Mouse (Mus musculus) erythroid progenitor cell, adult 5-6 weeks (primary cell): Measurements from ENCODE around the gene Szrd1. TPM values are rescaled to one million over a fixed set of nuclear protein-coding genes. Genes with fewer than 3 reads are reported as not detected.

ENCODE experiments used
- ATAC-seq: replicated peaks from 2 replicates; pipeline ENCODE4 v1.8.0; 2016; ENCODE audit warnings: moderate number of reproducible peaks, mild to moderate bottlenecking, moderate TSS enrichment, inconsistent platforms; ENCODE audit not compliant: poor library complexity, low FRiP score, severe bottlenecking
- total RNA-seq, 2 experiments: library from RNA; stranded (forward) in 1 of 2; stranded (reverse) in 1 of 2; fragments of 150-400 nt in 1 of 2; fragments of 186-747, 209-891 nt in 1 of 2; gene quantifications; 2 replicates each; pipeline versions ENCODE4 v1.2.3 to v1.2.4; 2015 to 2017; ENCODE audit warnings: low replicate concordance in 2 of 2

Szrd1 gene
- total RNA-seq (2015; ENCODE audit: low replicate concordance) (13.7 and 19.3 TPM in 2 replicates), total RNA-seq (2017; ENCODE audit: low replicate concordance) (14.8 and 20.2 TPM in 2 replicates)

DNA sequence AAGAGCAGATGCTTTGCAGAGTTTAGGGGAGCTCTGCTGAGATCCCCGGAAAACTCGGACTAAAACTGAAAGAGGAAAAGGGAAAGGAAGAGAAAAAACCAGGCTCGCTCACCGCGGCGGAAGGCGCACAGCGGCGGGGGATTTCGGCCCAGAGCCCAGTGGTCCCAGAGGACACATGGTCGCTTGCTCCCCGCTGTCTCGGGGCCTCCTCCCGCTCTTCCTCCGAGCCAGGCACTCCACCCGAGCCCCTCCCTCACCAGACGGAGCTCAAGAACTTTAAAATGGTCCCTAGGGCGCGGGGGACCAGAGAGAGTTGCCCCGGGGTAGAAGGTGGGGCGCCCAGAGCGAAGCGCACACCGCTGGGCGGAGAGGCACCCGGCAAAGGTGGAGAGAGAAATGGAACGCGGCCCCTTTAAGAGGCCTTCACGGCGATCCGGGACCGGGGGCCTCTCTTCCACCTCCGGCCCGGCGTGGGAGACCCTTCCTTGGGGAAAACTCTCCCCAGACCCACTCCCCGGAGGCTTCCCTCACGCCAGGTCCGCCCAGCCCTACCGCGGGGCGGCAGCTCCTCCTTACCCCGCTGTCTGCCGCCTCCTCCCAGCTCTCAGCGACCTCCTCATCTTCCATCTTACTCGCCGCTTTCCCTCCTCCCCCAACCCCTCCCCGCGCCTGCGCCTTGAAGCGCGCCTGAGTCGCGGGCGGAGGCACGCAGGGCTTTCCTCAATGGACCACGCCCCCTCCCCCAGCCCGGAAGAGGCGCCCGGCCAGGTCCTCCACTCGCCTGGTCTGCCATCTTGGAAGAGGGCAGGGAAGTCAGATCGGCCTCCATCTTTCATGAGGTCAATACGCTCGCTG is at the start of gene Szrd1:
Gene Szrd1 (minus strand): TSS at position 660 of the 855 bp plus-strand sequence.
- ATAC-seq = peak; percentile 95

DNA sequence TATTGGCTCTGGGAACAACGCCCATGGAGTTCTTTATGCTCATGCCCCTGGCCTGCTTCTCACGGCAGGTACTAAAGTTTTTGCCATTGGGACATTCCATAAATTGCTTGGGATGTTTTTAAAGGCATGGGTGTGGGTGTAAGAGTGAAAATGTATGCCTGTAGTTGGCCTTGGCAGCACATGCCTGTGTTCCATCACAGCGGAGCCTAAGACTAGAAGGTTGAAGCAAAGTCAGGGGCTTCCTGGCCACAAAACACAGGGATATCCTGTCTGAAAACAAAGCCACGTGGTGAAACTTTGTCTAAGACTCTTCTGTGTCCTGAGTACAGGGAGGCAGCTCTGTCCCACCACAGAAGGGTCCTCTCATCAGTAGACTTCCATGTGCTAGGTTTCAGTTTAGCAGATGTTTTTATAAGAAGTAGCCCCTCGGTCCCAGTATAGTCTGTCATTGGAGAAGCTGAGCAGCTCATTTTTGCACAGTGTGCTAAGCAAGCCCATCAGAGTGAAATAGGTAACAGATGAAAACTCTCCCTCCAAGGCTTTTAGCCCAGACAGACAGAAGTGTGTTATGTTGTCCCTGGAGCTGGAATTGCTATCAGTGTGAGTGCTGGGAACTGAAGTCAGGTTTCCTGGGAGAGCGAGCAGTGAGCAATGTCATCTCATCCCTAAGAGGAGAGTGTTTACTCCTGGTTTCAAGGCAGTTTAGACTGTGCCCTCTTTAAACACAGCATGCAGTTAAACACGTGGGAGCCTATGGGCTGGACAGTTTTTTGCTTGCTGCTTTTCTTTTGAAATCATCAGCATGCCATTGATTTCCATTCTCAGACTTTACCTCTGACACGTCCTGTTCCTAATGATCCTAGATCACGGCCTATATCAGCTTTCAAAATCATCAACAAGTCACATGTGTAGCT is 47.6 kb upstream of the Szrd1 start:
- ATAC-seq = no peak

DNA sequence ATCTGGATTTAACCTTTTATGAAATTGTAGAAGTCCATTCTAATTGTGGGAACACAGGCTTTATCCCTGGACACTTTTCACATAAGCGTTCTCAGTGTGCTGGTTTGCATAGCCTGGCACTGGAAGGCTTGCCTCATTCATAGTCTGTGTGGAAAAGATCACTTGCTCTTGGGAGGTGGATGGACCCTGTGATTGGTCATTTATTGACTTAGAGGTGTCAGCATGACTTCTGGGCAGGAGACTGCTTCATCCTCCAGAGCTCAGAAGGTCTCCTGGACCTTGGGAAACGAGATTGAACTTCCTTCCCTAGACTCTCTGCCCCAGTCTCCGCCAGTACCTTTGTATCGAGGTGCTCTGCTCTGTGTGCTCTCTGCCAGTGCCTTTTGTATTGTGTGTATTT is 44.9 kb upstream of the Szrd1 start:
- ATAC-seq = no peak

DNA sequence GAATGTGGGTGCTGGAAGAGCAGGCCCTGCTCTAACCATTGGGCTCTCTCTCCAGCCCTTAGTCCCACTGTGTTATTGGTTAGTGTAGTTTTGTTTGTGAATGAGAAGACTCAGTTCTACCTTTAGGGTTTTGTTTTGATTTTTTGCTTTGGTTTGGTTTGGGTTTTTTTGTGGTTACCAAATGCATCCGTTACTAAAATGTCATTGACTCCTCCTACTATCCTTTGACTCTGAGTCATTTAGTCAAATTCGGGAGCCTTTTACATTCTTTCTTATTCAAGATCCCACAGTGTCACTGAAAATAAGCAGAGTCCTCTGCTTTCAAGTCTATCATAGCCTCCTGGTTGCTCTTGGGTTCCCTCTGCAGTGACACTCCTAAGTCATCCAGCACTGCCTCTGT is 44.4 kb upstream of the Szrd1 start:
- ATAC-seq = no peak

DNA sequence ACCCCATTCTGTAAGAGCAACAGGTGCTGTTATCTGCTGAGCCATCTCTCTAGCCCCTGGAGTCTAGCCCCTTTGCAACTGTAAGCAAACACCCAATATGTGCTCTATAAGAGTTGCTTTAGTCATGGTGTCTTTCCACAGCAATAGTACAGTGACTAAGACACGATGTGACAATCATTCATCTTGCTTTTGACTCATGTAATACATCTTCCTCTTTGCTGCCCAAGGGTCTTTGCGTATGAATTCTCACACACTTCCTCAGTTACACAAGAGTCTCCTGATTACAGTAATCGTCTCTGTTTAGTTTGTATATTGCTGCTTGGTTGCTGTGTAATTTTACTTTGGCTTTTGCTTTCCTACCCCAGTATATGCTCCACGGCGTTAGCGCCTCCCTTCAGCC is 42.4 kb upstream of the Szrd1 start:
- ATAC-seq = no peak

DNA sequence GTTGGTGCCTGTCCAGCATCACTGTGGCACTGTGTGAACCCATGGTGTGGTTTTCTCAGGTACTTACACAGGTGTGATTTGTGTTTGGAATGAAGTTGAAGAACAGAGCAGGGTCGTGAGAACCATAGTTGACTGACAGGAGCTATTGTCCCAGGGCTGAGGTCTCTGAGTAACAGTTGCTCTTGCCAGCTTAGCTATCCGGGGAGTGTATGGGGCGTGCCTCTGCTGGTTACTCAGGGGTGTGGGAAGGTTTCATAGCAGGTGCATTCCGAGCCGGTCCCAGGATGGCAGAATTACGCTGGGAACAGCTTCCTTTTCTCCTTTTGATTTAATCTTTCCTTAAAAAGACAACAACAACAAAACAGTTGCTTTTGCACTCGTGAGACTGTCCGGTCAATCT is 41.3 kb upstream of the Szrd1 start:
- ATAC-seq = no peak

DNA sequence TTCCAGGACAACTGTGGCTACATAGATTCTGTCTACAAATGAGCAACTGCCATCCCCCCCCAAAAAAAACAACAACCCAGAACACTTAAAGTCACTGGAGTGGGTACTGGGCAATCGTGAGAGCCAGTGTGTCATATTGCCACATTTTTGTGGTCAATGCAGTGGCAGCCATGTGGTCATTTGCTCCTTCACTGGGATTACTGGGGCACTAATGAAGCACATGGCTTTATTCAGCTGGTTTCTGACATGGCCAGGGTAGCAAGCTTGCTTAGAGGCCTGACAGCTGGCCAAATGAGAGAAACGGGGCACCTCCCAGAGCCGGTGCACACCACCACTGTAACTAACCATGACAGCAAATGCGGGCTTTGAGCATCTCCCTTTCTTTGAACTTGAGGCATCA is 38.9 kb upstream of the Szrd1 start:
- ATAC-seq = no peak

DNA sequence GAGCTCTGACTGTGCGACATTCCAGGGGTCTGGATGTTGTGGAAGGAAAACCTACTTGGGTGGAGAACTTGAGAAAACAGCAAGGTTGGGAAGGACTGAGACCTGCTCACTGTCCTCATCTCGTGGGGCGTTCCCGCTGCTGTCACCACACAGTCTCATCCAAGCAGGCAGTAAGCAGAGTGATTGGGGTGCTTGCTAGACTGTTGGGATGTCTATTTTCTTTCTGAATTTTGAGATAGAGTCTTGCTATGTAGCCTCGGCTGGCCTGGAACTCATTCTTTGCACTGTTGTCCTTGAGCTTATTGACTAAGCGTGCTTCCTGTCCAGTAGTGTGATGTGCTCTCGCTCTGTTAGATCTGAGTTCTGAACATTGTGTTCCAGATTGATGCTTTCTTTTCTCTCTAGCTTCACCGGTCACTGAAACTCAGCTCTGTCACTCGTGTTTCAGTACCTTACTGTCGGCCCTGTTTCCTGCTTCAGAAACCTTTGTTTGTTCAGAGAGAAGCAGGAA is 36.8 kb upstream of the Szrd1 start:
- no peak for ATAC-seq

DNA sequence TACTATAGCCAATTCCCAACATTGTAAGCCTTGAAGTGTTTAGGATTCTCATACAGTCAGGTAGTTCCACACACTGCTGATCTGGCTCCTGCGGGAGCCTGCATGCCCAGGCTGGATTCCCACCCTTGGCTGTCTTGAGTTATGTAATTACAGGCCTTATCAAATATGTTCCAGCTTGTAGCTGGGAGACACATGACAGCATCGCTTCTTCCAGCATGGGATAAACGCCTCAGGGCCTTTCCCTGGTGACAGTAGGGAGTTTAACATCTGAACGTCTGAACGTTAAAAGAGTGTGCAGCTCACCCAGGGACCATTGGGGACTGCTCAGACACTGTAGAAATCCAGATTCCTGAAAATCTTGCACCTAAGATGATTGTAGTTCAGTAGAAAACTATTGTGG is 36.2 kb upstream of the Szrd1 start:
- no peak for ATAC-seq

DNA sequence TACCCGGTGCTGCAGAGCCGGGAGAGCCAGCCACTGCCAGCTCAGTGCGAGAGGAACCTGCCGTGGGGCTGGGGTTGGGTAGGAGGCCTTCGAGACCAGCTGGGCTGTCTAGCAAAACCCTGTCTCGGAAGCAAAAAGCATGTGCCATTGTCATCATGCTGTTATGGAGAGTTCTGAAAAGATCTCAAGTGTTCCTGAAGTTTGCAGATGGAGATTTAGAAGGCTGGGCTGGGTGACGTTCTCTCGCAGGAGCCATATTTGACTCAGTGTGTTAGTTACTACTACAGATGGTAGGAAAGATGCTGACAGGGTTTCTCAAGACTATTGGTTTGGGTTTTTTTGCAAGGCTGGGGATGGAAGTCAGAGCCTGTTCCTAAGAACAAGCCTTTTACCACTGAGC is 32.5 kb upstream of the Szrd1 start:
- no peak for ATAC-seq

DNA sequence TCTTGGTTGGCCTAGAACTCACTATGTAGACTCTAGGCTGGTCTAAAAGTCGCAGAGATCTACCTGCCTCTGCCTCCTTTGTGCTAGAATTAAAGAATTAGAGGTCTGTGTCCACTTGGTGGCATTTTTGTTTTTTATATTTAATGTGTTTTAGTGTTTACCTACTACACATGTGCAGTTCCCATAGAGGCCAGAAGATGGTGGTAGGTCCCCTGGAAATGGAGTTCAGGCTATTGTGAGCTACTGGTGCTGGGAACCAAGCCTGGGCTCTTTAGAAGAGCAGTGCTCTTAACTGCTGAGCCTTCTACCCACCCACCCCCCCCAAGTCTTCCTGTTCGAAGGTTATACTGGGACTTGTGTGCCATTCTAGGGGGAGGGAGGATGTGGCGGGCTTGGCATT is 27.6 kb upstream of the Szrd1 start:
- no peak for ATAC-seq

DNA sequence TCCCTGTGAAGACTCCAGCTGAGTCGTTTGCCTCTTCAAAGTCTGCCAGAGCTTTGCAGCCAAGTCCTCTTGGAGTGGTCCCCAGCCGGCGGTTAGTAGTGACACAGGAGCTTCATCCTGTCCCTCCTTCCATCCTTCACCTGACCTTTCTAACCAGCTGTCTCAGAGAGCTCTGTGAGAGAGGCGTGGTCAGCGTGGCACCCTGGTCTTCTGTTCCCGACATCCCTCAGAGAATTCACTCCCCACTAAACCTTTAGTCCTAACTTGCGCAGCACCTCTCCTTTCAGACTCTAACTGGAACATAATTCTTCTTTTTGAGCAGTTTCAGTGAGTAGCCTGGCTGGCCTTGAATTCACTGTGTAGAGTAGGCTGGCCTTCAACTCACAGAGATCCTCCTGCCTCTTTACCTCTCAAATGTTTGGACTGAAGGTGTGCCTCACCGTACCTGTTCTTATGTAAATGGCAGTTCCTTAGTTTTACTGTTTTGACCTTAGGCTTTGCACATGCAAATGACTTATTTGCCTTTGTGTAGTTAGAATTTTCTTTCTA is 26.2 kb upstream of the Szrd1 start:
- no peak for ATAC-seq

DNA sequence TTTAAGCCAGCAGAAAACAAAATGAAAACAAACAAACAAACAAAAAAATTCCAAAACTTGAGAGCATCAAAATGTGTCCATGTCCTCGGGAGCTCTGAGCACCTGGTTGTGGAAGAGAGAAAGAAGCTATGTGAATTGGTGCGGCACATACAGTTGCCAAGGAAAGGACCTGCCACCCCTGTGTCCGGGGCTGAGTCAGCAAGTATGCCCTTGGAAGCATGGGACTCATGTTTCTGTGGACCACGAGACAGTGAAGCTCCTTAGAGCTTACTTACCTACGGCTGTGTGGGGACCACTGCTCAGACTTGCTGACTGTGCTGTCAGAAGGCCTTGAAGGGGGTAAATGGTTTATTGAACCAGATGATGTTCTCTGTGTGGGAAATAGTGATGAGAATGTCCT is 24.2 kb upstream of the Szrd1 start:
- ATAC-seq = no peak

DNA sequence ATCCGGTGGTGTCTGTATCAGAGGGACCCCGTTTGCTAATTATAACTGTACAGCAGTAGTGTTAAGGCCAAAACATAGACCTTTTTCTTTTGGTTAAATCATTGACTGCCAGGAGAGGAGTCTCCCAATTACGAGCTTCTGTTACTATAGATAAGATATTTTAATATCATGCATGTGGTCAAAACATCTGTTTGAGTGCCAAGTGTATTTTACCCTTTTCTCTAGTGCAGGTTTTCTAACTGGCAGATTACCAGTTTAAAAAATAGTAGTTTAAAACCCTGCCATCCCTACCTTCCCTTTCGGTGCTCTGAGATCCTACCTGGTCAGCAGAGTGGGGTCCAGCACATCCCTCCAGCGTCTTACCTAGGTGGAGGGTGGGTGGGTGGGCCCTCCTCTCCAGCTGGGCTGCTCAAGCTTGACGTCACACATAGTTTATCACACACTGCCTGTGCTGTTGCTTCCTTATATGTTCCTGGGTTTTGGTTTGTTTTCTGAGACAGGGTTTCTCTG is 22.2 kb upstream of the Szrd1 start:
- ATAC-seq = peak; percentile 87

DNA sequence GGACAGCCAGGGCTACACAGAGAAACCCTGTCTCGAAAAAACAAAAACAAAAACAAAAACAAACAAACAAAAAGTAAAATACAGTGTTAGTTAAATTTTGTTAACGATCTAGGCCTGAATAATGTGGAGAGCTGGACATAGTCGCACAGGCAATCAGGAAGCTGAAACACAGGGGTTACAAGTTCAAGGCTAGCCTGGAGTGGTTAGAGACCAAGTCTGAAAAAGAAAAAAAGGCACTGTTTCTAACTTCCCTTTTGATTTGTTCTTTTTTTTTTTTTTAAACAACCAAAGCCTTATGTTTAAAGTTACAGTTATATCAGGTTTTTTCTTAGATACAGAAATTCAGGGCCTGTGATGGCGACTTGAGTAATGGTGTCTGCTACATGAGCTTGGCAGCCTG is 20.6 kb upstream of the Szrd1 start:
- no peak for ATAC-seq

DNA sequence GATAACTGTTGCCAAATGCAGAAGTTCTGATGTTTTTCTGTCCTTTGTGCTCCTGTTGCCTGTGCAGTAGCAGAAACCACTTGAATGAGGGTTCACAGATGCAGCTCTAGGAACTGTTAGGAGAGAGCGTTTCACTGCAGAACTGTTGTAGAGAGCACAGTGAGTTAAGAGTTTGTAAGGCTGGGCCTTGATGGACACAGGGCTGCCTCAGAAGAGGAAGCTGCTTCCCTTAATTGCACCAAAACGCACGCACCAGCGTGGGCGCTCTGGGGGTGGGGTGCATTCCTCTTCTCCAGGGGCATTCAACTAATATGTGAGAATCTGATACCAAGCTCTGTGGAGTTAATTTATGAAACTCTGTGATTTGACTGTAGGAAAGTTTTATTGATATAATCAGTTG is 20.1 kb upstream of the Szrd1 start:
- no peak for ATAC-seq

DNA sequence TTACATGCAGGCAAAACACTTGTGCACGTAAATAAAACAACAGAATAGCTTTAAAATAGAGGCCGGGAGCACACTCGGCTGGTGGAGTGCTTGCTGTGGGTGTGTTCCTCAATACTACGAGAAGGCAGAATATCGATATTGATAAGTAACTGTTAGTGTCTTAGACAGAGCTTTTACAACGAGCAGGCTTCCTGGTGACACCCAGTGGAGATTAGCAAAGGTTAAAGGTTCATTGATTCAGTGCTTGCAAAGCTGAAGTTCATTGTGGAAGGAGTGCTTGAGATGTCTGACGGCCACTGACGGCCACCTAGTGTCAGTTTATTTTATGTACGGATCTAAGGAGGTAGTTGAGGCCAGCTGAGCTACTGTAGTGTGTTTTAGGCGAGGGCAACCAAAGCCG is 19.5 kb upstream of the Szrd1 start:
- peak; percentile 35; the same call in 1 of the 2 replicates for ATAC-seq

DNA sequence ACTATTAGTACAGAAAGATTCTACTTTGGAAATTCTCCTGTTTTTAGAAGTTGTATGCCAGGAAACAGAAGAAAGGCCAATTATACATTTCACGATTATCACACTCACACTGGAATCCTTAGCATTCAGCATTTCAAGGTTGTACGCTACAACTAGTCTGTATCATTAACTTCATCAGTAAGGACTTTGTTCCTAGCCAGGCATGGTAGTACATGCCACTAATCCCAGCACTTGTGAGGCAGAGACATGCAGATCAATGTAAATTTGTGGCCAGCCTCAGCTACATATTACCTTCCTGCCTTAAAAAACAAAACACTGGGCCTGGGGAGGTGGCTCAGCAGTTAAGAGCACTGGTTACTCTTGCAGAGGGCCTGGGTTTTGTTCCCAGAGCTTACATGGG is 19.0 kb upstream of the Szrd1 start:
- no peak for ATAC-seq

DNA sequence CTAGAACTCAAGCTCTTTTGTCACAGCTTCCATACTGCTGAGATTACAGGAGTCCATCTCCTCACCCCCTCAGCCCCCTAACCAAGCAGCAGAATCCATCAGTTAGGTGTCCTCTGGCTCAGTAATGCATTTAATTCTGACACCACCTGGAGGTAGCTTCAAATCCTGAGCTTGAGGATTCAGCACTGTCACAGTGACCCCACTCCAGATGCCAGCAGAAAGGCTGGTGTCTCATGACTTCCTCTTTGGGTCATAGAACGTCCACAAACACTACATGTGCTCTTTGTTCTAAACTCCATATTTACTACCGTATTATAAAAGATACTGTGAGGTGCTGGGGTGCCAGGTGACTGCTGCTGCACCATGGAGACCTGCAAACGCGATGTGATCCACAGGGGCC is 17.9 kb upstream of the Szrd1 start:
- no peak for ATAC-seq

DNA sequence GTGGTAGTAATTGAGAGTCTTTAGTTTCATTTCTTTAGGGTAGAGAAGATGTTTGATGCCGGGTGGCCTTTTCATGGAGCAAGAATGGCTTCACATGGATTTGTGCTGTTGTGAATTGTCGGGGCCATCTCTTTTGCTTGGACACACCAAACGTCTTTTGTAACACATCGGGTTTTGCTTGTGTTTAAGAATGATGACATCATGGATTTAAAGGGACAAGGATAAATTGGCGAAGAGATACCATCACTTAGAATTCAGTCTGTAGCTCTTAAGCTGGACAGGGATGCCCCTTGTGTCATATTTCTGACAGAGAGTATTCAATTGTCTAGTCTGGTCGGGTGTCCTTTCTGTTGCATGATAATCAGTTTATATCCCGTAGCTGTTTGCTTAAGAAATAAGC is 9.5 kb upstream of the Szrd1 start:
- ATAC-seq = no peak
